Mouse (Mus musculus): ENCODE measurements around the gene Fam168a. TPM values are rescaled to one million over a fixed set of nuclear protein-coding genes. Genes with fewer than 3 reads are reported as not detected.

The Fam168a gene
- polyA plus RNA-seq, 1 experiment from 2014 or later, result 94.4 TPM

DNA sequence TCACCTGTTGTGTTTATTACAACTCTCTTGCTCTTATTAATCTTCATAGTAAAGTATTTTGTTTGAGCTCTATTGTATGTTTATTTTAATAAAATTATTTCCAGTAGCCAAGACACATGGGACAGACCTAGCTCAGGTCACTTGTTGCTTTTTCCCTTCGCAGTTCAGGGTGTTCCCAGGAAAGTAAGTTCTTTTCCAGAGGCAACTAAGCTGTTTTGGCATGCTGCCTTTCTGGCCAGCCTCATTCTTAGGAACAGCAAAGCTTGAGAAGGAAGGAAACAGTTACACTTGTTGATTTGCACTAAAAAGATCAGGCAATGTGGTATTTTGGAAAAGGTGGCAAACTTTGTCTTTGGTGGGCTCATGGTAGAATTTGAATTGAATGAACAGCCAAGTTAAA lies 81.9 kb downstream of the Fam168a start:
- H3K9me3 ChIP-seq, result no peaks in the 10 kb centered on the region
- H3K36me3 ChIP-seq, result no peaks in the 10 kb centered on the region

GRCm38 (mm10) chr7:100798810-100799209 lies 92.4 kb downstream of the Fam168a start:
- Histone ChIP-seq H3K4me3 (replicated peaks) (no peak overlapping the region), H3K36me3 (no peaks in the 10 kb centered on the region), H3K4me1 (replicated peaks) (no peaks in the 10 kb centered on the region), H3K9ac (replicated peaks) (no peak overlapping the region), H3K27me3 (no peaks in the 10 kb centered on the region), H3K9me3 (no peaks in the 10 kb centered on the region), H3K4me2 (replicated peaks) (no peak overlapping the region), H3K27ac (no peak overlapping the region)
- no peak for ATAC-seq
- 75% methylated on average over 3 of the region's 3 CpGs for WGBS

More for the DNA sequence above, 81.9 kb downstream of the Fam168a start:
- H3K9ac ChIP-seq (replicated peaks), result no peak overlapping the region
- no peak overlapping the region for H3K27ac ChIP-seq
- no peak for ATAC-seq
- H3K4me2 ChIP-seq (replicated peaks), result no peak overlapping the region
- H3K4me3 ChIP-seq (replicated peaks), result no peak overlapping the region
- H3K27me3 ChIP-seq, result no peaks in the 10 kb centered on the region
- 95% methylated on average over 1 of the region's 1 CpGs for WGBS
- 0 out of 2 replicates have a peak, but pooled peaks cover 2% of the 10 kb centered on the region for H3K4me1 ChIP-seq (replicated peaks)

GRCm38 (mm10) chr7:100805391-100805790 lies 99.0 kb downstream of the Fam168a start:
- 61% methylated on average over 2 of the region's 2 CpGs for WGBS
- no peaks in the 10 kb centered on the region for H3K27me3 ChIP-seq
- H3K4me2 ChIP-seq (replicated peaks), result no peak overlapping the region
- ATAC-seq, result no peak
- H3K36me3 ChIP-seq, result no peaks in the 10 kb centered on the region
- H3K4me3 ChIP-seq (replicated peaks), result no peak overlapping the region
- H3K9ac ChIP-seq (replicated peaks), result no peak overlapping the region
- no peaks in the 10 kb centered on the region for H3K4me1 ChIP-seq (replicated peaks)
- H3K27ac ChIP-seq, result no peak overlapping the region
- H3K9me3 ChIP-seq, result no peaks in the 10 kb centered on the region

GRCm38 (mm10) chr7:100811912-100812311 lies 105.5 kb downstream of the Fam168a start:
- Histone ChIP-seq H3K9me3 (no peaks in the 10 kb centered on the region), H3K4me3 (replicated peaks) (no peak overlapping the region), H3K36me3 (no peaks in the 10 kb centered on the region), H3K4me1 (replicated peaks) (peaks cover 10% of the 10 kb centered on the region), H3K9ac (replicated peaks) (no peak overlapping the region), H3K27me3 (no peaks in the 10 kb centered on the region), H3K27ac (no peak overlapping the region), H3K4me2 (replicated peaks) (no peak overlapping the region)
- 83% methylated on average over 5 of the region's 5 CpGs for WGBS
- no peak for ATAC-seq

DNA sequence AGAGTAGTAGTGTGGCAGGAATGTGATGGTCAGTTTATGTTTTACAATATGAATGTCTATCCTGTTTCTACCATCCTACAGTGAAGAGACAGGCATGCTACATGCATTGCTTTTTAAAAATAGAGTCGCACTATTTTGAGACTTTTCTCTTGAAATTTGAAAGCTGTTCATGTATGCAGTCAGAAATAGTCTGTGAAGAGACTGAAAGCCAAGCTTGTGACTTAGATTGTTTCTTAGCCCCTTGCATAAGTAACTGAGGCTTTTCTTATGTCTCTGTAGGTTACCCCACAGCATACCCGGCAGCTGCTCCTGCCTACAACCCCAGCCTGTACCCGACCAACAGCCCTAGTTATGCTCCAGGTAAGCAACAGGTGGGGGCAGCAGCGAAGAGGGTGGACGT lies 106.2 kb downstream of the Fam168a start:
- no peaks in the 10 kb centered on the region for H3K27me3 ChIP-seq
- no peak overlapping the region for H3K27ac ChIP-seq
- peaks cover 16% of the 10 kb centered on the region for H3K4me1 ChIP-seq (replicated peaks)
- no peaks in the 10 kb centered on the region for H3K36me3 ChIP-seq
- H3K4me2 ChIP-seq (replicated peaks), result no peak overlapping the region
- WGBS, result 91% methylated on average over 5 of the region's 5 CpGs
- no peak overlapping the region for H3K9ac ChIP-seq (replicated peaks)
- ATAC-seq, result no peak
- H3K9me3 ChIP-seq, result no peaks in the 10 kb centered on the region
- no peak overlapping the region for H3K4me3 ChIP-seq (replicated peaks)

GRCm38 (mm10) chr7:100815900-100816570 lies 109.6 kb downstream of the Fam168a start:
- Histone ChIP-seq H3K27me3 (no peaks in the 10 kb centered on the region), H3K4me1 (replicated peaks) (peaks cover 16% of the 10 kb centered on the region), H3K36me3 (no peaks in the 10 kb centered on the region), H3K9ac (replicated peaks) (no peak overlapping the region), H3K4me2 (replicated peaks) (no peak overlapping the region), H3K4me3 (replicated peaks) (no peak overlapping the region), H3K9me3 (no peaks in the 10 kb centered on the region), H3K27ac (no peak overlapping the region)
- ATAC-seq, result peak; percentile 87
- whole genome bisulfite sequencing, result 31% methylated on average over 8 of the region's 8 CpGs

DNA sequence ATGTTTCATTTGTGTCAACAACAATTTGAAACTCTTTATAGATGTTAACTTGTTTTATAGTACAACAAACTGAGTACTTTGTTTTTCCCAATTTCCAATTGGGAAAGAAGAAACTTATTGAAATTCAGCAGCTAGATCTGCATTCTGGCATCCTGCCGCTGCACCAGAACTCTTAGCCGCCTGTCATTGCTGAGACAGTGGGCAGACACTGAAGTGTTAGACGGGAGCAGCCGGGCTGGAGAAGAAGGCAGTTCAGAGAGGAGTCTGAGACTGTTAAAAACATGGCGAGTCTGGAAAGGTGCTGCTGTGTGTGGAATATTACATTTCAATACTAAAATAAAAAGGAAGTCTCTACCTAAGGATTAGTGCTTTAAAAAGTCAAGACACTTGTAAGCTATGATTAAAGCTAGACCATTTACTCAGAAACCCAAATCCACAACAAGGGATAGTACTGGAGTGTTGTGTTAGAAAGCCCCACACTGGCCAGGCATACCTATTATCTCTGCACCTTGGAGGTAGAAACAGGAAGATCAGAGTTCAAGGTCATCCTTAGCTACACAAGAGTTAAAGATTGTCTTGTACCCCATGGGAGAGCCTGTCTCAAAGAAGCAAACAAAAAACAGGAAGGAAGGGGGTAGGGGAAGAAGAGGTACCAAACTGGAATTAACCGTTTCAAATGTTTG lies 110.5 kb downstream of the Fam168a start:
- no peak overlapping the region for H3K9ac ChIP-seq (replicated peaks)
- H3K4me3 ChIP-seq (replicated peaks), result no peak overlapping the region
- no peaks in the 10 kb centered on the region for H3K36me3 ChIP-seq
- H3K4me1 ChIP-seq (replicated peaks), result peaks cover 20% of the 10 kb centered on the region
- no peaks in the 10 kb centered on the region for H3K9me3 ChIP-seq
- no peak overlapping the region for H3K27ac ChIP-seq
- no peak overlapping the region for H3K4me2 ChIP-seq (replicated peaks)
- H3K27me3 ChIP-seq, result no peaks in the 10 kb centered on the region
- WGBS, result 63% methylated on average over 6 of the region's 6 CpGs
- ATAC-seq, result no peak

DNA sequence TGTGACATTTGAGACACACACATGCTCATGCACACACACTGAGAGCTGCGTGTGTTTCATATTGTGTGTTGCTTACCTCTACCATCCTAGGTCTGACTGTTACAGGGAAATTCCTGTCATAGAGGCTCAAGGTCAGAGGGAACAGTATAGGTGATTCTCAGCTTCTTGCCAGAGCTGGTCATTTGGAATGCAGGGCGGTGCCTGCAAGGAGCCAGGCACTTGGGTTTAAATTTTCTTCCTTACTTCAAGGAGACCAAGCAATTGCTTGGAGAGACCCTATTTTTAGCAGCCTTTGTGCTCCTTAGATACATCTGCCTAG lies 111.0 kb downstream of the Fam168a start:
- no peaks in the 10 kb centered on the region for H3K27me3 ChIP-seq
- no peak overlapping the region for H3K4me3 ChIP-seq (replicated peaks)
- H3K36me3 ChIP-seq, result no peaks in the 10 kb centered on the region
- no peak for ATAC-seq
- no peak overlapping the region for H3K27ac ChIP-seq
- H3K9ac ChIP-seq (replicated peaks), result no peak overlapping the region
- peaks cover 25% of the 10 kb centered on the region for H3K4me1 ChIP-seq (replicated peaks)
- no peak overlapping the region for H3K4me2 ChIP-seq (replicated peaks)
- no peaks in the 10 kb centered on the region for H3K9me3 ChIP-seq
- WGBS, result 94% methylated on average over 2 of the region's 2 CpGs

- Histone ChIP-seq H3K27ac (no peak overlapping the region), H3K4me1 (replicated peaks) (peaks cover 26% of the 10 kb centered on the region), H3K36me3 (no peaks in the 10 kb centered on the region), H3K9ac (replicated peaks) (no peak overlapping the region), H3K4me3 (replicated peaks) (no peak overlapping the region), H3K9me3 (no peaks in the 10 kb centered on the region), H3K27me3 (no peaks in the 10 kb centered on the region), H3K4me2 (replicated peaks) (no peak overlapping the region)
- WGBS, result 92% methylated on average over 4 of the region's 4 CpGs
- no peak for ATAC-seq
Observed at GRCm38 (mm10) chr7:100818401-100819064, 112.1 kb downstream of the Fam168a start.

DNA sequence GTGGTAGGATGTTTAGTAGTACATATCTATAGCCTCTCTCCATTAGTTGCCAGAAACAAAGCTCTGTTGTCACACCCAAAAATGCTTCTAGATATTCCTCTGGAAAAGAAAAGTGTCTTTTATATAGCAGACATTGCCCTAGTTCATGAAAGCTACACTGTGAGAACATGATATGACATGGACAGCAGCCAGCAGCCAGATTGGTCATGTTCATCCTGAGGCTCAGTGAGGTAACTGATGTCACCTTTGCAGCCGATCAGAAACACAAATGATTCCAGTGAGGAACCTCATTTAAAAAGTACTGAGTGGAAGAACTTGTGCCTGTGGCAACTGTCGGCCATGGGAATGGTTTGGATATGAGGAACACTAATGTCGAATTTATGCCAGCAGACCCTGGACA lies 118.2 kb downstream of the Fam168a start:
- Histone ChIP-seq H3K4me1 (replicated peaks) (peaks cover 10% of the 10 kb centered on the region), H3K36me3 (peaks cover 17% of the 10 kb centered on the region), H3K9me3 (no peaks in the 10 kb centered on the region), H3K27me3 (no peaks in the 10 kb centered on the region), H3K9ac (replicated peaks) (no peak overlapping the region), H3K4me2 (replicated peaks) (no peak overlapping the region), H3K27ac (no peak overlapping the region), H3K4me3 (replicated peaks) (no peak overlapping the region)
- no peak for ATAC-seq
- 95% methylated on average over 3 of the region's 3 CpGs for WGBS

GRCm38 (mm10) chr7:100828549-100828948 lies 122.1 kb downstream of the Fam168a start:
- Histone ChIP-seq H3K27ac (no peak overlapping the region), H3K9me3 (no peaks in the 10 kb centered on the region), H3K36me3 (peaks cover 35% of the 10 kb centered on the region), H3K27me3 (no peaks in the 10 kb centered on the region), H3K4me2 (replicated peaks) (no peak overlapping the region), H3K4me3 (replicated peaks) (no peak overlapping the region), H3K4me1 (replicated peaks) (no peaks in the 10 kb centered on the region), H3K9ac (replicated peaks) (no peak overlapping the region)
- ATAC-seq, result no peak
- WGBS, result 98% methylated on average over 2 of the region's 2 CpGs

GRCm38 (mm10) chr7:100833859-100834258 lies 127.4 kb downstream of the Fam168a start:
- 94% methylated on average over 1 of the region's 1 CpGs for WGBS
- H3K36me3 ChIP-seq, result peaks cover 71% of the 10 kb centered on the region
- no peak for ATAC-seq

More at GRCm38 (mm10) chr7:100833859-100834258, 127.4 kb downstream of the Fam168a start:
- H3K9me3 ChIP-seq, result no peaks in the 10 kb centered on the region
- H3K27me3 ChIP-seq, result no peaks in the 10 kb centered on the region
- no peak overlapping the region for H3K27ac ChIP-seq
- no peaks in the 10 kb centered on the region for H3K4me1 ChIP-seq (replicated peaks)
- no peak overlapping the region for H3K4me3 ChIP-seq (replicated peaks)
- no peak overlapping the region for H3K4me2 ChIP-seq (replicated peaks)
- H3K9ac ChIP-seq (replicated peaks), result no peak overlapping the region
